Mouse (Mus musculus) kidney, adult 2 months (tissue): ENCODE results near the gene Naglu.

Source experiments
- CTCF ChIP-seq: fragments of 200-500 bp; conservative IDR thresholded peaks from 2 replicates; pipeline ENCODE4 v1.5.1; 2011; ENCODE audit warnings: low read depth, mild to moderate bottlenecking, control low read depth, low read length, moderate library complexity, mixed read lengths; ENCODE audit not compliant: insufficient read depth, insufficient read length
- POLR2A ChIP-seq: fragments of 200-500 bp; IDR thresholded peaks from one replicate; pipeline ENCODE4 v1.6.1; 2011; ENCODE audit warnings: low read depth, low read length, control low read depth

DNA sequence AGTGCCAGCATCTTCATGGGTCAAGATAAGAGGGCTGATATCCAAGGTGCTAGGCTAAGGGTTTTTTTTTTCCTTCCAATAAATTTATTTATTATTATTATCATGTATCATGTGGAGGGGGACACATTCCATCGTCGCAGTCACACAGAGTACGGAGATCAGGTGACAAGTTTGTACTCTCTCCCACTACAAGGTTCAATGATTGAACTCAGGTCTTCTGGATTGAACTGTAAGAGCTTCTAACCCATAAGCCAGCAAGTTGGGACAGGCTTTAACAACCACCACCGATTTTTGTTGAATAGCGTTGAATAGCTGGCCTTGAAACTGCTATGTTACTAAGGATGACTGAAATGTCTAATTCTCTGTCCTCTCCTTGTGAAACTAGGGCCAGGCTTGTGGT lies 10.6 kb downstream of the Naglu start:
- TF ChIP-seq POLR2A, result no peak
- no peak for TF ChIP-seq CTCF
